Mouse (Mus musculus) A20 (cell line): ENCODE measurements at regions not wholly inside any gene's neighbourhood (a gene's known extent, or its start where the extent isn't known, plus 50 kb on each side); places are given as distances from the start of the nearest gene placed in this dataset.
"Not testable (repeated sequence)": the region's sequence is repeated elsewhere in the genome, so short reads cannot be mapped to it uniquely, and the experiment has no call there.

Experiments
- DNase-seq: peaks from one replicate; pipeline ENCODE4 v3.0.0-alpha.2; 2011; ENCODE audit warnings: low read depth, low spot score

GRCm38 (mm10) chr1:83970641-83971285, 393.2 kb downstream of the Pid1 start:
- DNase-seq: no peak

- DNase-seq: not testable (repeated sequence)
These were observed 399.3 kb downstream of the Pid1 start for GRCm38 (mm10) chr1:83964631-83965030.

GRCm38 (mm10) chr1:83961761-83962160, 402.2 kb downstream of the Pid1 start:
- no peak for DNase-seq

GRCm38 (mm10) chr1:83959756-83960155, 404.2 kb downstream of the Pid1 start:
- DNase-seq: no peak

GRCm38 (mm10) chr1:83922900-83923299, 441.1 kb downstream of the Pid1 start:
- no peak for DNase-seq

GRCm38 (mm10) chr1:83915454-83915853, 448.5 kb downstream of the Pid1 start:
- DNase-seq: no peak

- no peak for DNase-seq
These were observed 456.6 kb downstream of the Pid1 start for GRCm38 (mm10) chr1:83907347-83907746.

GRCm38 (mm10) chr1:83906906-83907305, 457.1 kb downstream of the Pid1 start:
- no peak for DNase-seq

- no peak for DNase-seq
These were observed 463.8 kb downstream of the Pid1 start for GRCm38 (mm10) chr1:83900135-83900534.

- no peak for DNase-seq
These were observed 467.3 kb downstream of the Pid1 start for GRCm38 (mm10) chr1:83896650-83897049.

- no peak for DNase-seq
These were observed 471.1 kb upstream of the Sphkap start for GRCm38 (mm10) chr1:83879109-83879399.

- DNase-seq: no peak
These were observed 470.5 kb upstream of the Sphkap start for GRCm38 (mm10) chr1:83878330-83879108.

- no peak for DNase-seq
These were observed 463.0 kb upstream of the Sphkap start for GRCm38 (mm10) chr1:83870853-83871567.

GRCm38 (mm10) chr1:83869046-83869445, 461.0 kb upstream of the Sphkap start:
- DNase-seq: no peak

GRCm38 (mm10) chr1:83862541-83862940, 454.5 kb upstream of the Sphkap start:
- DNase-seq: no peak

- DNase-seq: no peak
These were observed 454.1 kb upstream of the Sphkap start for GRCm38 (mm10) chr1:83862128-83862527.

- DNase-seq: no peak
These were observed 451.9 kb upstream of the Sphkap start for GRCm38 (mm10) chr1:83859732-83860424.

GRCm38 (mm10) chr1:83853996-83854395, 446.0 kb upstream of the Sphkap start:
- no peak for DNase-seq

GRCm38 (mm10) chr1:83851081-83851480, 443.1 kb upstream of the Sphkap start:
- no peak for DNase-seq

GRCm38 (mm10) chr1:83848414-83848813, 440.4 kb upstream of the Sphkap start:
- DNase-seq: no peak

GRCm38 (mm10) chr1:83847992-83848391, 440.0 kb upstream of the Sphkap start:
- no peak for DNase-seq

GRCm38 (mm10) chr1:83844827-83845379, 436.9 kb upstream of the Sphkap start:
- DNase-seq: no peak
